ENCODE assay signal across 24 mouse cellular contexts in genomic region chr4:102230898-102231297, GRCm38 (mm10).
"Had no signal": no experiment of that assay in that cellular context is flagged by ENCODE, and none has a peak within 500 bp of the region (broad histone marks: within the 10 kb centered on the region; RNA-seq: fewer than 3 reads in every experiment).

No protein-coding gene starts in this region.

- H3K4me3 ChIP-seq: heart, embryonic 13.5 days; heart, embryonic 15.5 days; hindbrain, embryonic 13.5 days; hindbrain, embryonic 15.5 days; kidney, embryonic 15.5 days; limb, embryonic 13.5 days; limb, embryonic 15.5 days; liver, embryonic 12.5 days had no signal

- ATAC-seq: forebrain, postnatal 0 days; hindbrain, postnatal 0 days; intestine, embryonic 16.5 days; liver, embryonic 12.5 days had no signal

- H3K4me1 ChIP-seq: kidney, embryonic 15.5 days; limb, embryonic 13.5 days; limb, embryonic 15.5 days; liver, embryonic 12.5 days had no signal

- H3K27ac ChIP-seq: heart, embryonic 13.5 days; heart, embryonic 15.5 days; hindbrain, embryonic 13.5 days; hindbrain, embryonic 15.5 days; hindbrain, postnatal 0 days; kidney, embryonic 15.5 days; kidney, postnatal 0 days; limb, embryonic 13.5 days; limb, embryonic 15.5 days; liver, embryonic 12.5 days; liver, embryonic 14.5 days had no signal

- H3K9ac ChIP-seq: forebrain, postnatal 0 days; heart, embryonic 13.5 days; heart, embryonic 15.5 days; hindbrain, embryonic 13.5 days; hindbrain, embryonic 15.5 days; kidney, embryonic 15.5 days; limb, embryonic 13.5 days; limb, embryonic 15.5 days; liver, embryonic 12.5 days; liver, embryonic 14.5 days had no signal

- H3K4me2 ChIP-seq: heart, embryonic 13.5 days; heart, embryonic 15.5 days; hindbrain, embryonic 13.5 days; hindbrain, embryonic 15.5 days; kidney, embryonic 15.5 days; limb, embryonic 13.5 days; limb, embryonic 15.5 days; liver, embryonic 12.5 days had no signal

- H3K36me3 ChIP-seq: heart, embryonic 13.5 days; heart, embryonic 15.5 days; hindbrain, embryonic 13.5 days; hindbrain, embryonic 15.5 days; kidney, embryonic 15.5 days; limb, embryonic 13.5 days; limb, embryonic 15.5 days; liver, embryonic 12.5 days had no signal

- H3K27me3 ChIP-seq: heart, embryonic 13.5 days; heart, embryonic 15.5 days; hindbrain, embryonic 13.5 days; hindbrain, embryonic 15.5 days; kidney, embryonic 15.5 days; limb, embryonic 15.5 days; liver, embryonic 12.5 days had no signal

- DNase-seq: forebrain, postnatal 0 days; gastrocnemius, postnatal 14 days; gastrocnemius, postnatal 36 days; heart, adult 11 months; kidney, adult 11 months; kidney, adult 2 months; kidney, adult 9 months; kidney, postnatal 14 days; kidney, postnatal 36 days; layer of hippocampus, adult 9-11 months; layer of hippocampus, postnatal 36 days; left cerebral cortex, postnatal 4 days had no signal

- H3K9me3 ChIP-seq: heart, embryonic 13.5 days; heart, embryonic 15.5 days; hindbrain, embryonic 13.5 days; hindbrain, embryonic 15.5 days; kidney, embryonic 15.5 days; limb, embryonic 13.5 days; limb, embryonic 15.5 days; liver, embryonic 12.5 days had no signal
